Mouse (Mus musculus) right cerebral cortex, adult 18-20 months (tissue): ENCODE data around the gene Zap70.
A peak's percentile ranks its signal among the peaks of the same experiment; 100 is the strongest.

Experiments used
- DNase-seq: peaks from one replicate; pipeline ENCODE4 v3.0.0; 2022; ENCODE audit warnings: mixed read lengths

Gene Zap70

DNA sequence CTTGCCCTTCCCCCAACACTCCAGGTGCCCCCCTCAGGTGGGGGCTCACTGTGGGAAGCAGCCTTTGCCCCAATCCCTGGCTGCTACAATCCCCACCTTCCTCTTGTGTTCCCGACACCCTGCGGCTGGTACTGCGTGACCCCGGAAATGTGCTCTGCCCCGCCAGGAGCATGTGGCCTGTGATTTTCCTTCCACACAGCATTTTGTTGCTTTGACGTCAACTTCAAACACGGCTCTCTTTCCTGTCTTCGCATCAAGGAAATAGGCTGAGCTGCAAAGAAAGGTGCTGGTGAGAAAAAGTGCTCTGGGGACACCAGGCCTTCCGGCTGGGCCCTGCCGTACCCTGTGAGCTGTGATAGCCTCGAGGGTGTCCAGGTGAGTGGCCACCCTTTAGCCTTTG is at the start of gene Zap70:
Gene Zap70 (plus strand): TSS at position 231 of the 400 bp plus-strand sequence.
- no peak for DNase-seq

DNA sequence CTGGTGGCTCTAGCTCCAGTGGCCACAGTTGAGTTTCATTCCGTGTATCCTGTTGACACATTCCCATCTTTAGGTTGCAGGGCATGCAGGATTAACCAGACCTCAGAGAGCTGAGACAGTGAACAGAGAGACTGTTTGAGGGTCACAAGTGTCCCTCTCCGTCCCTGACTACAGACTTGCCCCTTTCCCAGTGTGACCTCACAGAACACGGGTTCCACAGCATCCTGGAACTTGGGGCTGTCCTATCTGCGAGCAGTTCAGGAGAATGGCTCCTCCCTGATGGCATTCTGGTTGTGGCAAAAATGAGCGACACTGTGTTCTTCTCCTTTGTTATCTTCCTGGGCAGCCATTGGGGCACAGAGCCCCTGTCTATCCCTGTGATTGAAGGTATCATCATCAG is 47.3 kb upstream of the Zap70 start, which contains the start of gene Actr1b:
Gene Actr1b (minus strand): TSS at position 112 of the 400 bp plus-strand sequence.
- no peak for DNase-seq

DNA sequence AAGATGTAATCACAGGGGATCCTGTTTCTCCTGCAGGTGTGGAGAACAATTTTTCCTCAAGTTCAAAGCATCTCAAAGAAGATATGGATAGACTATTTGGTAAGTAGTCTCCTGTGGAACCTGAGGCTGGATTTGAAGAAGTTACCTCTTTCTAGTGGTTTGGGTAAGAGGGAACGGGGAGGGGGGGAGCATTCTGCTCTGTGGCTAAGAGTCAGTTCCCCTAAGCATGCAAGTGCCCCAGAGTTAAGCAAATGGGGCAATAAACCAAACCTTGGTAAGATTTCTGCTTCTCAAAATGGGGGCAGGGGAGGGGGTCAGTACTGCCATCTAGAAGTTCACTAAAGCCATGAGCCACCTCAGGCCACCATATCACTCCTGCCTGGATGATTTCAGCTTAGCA is 42.8 kb upstream of the Zap70 start:
- no peak for DNase-seq

DNA sequence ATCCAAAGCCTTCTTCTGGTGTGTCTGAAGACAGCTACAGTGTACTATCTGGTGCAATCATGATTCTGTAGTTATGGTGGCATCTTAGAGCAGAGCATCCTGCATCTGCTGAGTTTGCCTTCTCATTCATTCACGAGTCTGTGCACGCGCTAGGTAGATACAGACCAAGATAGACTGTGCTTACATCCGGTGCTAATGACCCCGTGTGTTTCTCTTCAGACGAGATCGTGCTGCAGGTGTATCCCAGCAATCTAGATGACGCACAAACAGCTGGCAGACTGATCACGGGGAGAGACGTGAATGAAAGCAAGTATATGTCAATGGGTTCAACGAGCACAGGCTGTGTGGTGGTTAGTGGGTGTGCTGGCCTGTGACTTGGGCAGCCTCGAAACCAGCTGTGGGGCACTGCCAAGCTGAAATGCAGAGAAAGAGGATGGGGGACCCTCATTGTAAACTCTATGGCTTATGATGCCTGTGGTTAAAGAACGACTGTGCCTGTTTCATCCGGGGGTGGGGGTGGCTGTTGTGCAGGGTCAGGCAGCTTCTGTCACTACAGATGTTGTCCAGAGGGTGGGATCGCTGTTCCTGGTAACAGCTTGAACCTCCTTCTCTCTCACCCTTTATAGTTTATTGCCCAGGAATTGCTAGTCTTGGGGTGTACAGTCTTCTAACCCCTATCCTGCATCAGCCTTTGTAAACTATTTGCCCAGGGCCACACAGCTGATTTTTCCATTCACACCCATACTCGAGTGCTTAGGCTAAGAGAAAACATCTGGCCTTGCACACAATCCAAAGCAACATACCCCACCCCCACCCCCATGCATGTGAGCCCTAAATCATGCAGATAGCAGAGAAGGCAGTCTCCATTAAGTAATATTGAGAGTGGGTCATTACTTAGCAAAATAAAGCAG is 38.2 kb upstream of the Zap70 start:
- DNase-seq, result no peak

DNA sequence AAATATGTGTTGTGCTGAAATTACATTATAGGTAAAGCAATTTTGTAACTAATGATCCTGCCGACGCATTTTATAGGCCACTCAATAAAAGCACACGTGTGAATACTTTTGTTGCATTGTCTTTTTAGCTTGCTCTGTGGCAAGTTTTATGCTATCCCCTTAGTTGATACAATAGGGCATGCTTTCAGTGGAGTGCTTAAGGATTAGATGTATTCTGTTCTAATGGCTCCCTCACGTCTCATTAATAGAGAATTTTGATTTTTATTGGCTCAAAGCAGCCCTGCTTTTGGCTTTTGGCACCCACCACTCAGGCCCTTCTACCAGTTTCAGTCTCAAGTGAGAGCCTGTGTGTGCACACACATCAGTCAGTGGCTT is 37.6 kb upstream of the Zap70 start:
- no peak for DNase-seq

DNA sequence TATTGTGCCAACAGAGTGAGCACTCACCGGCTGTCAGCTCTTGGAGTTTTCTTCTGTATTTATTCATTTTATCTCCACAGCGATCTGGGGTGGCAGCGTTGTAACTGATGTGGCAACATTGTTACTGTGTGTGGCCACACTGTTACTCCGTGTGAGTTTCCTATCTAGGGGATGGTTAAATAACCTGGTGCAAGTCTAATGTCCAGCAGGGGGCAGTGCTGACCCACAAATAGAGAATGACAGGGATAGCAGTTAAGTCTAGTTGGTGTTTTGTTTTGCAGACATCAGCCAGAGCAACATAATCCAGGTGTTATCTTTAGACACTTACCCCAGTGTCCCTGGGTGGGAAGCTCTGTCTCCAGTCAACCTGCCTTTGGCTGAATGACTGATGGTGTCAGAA is 24.3 kb upstream of the Zap70 start:
- DNase-seq, result peak; percentile 81

DNA sequence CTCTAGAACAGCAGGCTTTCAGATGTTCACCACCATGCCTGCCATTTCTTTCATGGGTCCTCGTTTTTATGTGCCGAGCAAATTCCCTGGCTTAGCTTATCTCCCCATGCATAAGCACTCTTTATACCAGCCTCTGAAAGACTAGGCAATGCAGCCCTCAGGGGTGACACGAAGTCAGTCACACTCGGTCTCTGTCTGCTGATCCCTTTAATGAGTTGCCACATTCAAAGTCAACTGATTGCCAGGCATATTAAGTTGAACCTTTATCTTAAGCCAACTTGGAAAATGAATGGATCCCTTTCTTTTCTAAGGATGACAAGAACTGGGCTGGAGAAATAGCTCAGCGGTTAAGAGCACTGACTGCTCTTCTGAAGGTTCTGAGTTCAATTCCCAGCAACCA is 22.4 kb upstream of the Zap70 start:
- DNase-seq, result no peak

DNA sequence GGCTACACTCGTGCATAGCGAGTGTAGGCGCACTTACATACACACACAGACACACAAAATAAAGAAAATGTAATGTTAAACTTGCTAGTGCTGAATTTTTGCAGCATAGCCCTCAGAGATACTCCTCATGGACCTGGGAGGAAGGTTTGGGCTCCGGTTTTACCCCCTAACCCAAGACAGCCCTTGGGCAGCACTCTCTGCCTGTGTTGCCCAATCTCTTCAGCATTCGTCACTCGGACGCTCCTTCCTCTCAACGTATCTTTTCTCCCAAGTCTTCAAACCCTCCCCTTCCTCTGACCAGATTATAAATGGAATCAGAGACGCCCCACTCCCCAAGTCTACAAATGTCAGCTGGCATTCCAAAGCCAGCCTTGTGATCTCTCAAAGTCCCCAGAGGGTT is 18.6 kb upstream of the Zap70 start:
- no peak for DNase-seq

DNA sequence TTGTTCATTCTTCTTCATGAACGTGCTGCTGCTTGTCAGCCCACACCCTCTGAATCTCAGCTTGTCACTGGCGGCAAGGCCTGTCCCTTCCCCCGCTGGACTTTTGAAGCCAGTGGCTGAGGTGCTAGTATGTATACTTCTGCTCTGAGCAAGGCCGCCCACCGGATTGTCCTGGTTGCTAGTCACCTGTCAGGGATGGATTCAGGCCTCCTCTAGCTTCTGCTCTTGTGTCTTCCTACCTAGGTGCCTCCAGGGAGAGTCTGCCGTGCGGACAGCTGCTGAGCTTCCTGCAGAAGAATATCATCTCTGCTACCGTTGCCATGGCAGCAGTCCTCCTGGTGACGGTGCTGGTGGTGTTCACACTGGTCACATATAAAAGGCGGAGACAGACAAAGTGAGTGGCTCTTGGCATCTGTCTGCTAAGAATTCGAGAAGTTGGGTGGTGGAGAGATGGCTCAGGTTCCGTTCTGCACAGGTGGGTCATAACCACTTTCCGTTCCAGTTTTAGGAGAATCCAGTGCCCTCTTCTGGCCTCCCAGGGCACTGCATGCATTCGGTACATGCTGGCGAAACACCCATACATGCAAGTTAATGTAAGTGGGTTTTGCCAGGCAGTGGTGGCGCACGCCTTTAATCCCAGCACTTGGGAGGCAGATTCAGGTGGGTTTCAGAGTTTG is 17.2 kb upstream of the Zap70 start:
- DNase-seq, result peak; percentile 70

DNA sequence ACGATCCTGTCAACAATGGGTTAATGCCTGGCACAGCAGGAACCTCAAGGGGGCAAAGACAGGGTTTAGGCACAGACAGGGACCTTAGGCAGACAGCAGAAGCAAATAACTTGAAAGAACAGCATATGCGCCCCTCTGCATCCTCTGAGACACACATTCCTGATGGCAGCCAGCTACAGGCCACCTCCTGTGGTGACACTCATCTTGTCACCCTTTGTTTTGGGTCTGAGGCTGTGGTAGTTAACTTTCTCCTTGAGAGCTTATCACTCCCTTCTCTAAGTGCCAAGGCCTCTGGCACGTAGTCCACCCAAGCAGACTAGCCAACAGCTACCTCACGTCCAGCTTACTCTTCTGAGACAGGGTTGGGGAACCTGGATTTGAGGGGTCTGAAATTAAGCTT is 15.9 kb upstream of the Zap70 start:
- DNase-seq, result no peak

DNA sequence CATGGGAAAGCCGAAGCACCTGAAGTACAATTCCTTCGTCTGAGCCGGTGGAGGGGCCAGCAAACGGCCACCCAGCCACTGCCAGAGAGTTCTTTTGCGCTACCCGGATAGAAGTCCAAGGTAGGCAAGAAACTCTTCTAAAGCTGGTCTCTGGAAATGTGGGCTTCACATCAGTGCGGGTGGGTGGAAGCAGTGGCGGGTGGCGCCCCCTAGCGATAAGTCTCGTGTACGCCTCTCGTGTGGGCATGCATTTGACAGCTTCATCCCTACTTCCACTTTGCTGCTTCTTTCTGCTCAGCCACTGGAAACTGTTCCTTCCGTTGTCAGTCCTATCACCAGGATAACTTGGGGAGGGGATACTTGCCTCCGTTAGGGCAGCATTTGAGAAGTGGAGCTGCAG is 15.1 kb upstream of the Zap70 start:
- no peak for DNase-seq

DNA sequence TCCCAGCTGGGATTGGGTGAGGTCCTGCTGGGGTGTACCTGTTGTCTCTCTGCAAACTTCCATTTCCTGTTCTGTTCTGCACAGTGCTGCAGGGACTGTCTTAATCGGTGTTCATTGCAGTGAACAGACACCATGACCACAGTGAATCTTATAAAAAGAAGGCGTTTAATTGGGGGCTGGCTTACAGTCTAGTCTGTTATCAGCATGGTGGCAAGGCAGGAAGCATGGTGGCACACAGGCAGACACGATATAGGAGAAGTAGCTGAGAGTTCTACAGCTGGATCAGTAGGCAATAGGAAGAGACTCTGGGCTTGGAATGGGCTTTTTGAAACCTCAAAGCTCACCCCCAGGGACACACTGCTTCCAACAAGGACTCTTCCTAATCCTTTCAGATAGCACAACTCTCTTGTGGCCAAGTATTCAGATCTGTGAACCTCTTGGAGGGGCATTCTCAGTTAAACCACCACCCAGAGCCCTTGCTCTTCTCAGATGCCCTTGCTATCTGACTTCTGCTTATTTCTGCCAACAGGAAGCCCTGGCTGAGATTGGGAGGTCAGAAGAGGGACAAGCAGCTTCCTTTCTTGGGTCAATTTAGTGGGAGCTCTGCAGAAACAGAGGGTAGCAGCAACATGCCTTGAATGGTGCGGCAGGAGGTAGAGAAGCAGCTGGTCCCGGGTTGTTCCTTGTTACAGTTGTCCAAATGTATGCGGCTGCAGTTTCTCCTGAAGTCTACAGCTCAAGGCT is 7.5 kb upstream of the Zap70 start:
- DNase-seq, result no peak

DNA sequence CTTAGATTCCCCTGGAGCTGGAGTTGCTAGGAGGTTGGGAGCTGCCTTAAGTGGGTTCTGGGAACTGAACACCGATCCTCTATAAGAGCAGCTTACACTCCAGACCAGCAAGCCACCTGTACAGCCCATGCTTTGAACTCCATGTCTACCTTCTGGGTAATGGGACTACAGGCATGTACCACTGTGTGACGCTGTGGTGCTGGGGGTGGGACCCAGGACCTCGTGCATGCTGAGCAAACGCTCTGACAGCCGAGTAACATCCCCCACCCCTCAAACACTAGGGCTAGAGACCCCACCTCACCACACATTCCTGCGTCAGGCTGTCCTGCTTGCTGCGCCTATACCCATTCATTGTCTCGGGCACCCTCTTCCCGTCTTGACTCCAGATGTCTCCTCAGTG is 3.0 kb upstream of the Zap70 start:
- DNase-seq, result no peak

DNA sequence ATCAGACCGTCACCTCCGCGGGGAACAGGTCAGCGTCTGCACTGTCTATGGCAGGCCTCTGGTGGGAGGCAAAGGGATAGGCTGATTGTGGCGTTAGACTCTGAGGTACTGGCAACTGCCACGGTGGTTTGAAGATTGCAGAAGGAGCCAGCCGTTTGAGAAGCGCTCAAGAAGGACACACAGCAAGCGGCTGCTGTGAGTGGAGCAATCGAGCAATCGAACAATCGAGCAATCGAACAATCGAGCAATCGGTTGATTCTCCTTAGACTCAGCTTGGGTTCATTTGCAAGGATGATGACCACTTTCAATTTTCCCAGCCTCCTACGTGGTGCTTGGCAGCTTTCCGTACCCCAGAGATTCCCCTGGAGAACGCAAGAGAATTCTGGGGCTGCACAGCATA is 2.5 kb upstream of the Zap70 start:
- DNase-seq, result no peak

DNA sequence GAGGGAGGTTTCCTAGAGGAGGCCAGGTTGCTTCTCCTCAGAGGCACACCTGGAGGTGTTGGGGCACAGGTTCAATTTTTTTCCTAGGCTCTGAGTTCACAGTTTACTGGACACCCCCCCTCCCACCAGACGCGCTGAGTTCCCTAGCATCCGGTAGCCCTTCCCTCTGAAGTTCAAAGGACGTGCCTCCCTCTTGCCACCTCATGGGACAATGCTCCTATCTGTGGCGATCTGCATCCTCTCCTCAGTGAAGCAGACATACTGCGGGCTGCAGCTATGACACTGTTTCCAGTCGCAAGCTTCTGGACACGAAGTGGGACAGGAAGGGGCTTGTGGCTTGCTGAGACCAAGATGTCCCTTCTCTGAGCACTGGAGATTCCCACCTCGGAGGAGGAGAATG is 1.2 kb upstream of the Zap70 start:
- DNase-seq, result no peak

DNA sequence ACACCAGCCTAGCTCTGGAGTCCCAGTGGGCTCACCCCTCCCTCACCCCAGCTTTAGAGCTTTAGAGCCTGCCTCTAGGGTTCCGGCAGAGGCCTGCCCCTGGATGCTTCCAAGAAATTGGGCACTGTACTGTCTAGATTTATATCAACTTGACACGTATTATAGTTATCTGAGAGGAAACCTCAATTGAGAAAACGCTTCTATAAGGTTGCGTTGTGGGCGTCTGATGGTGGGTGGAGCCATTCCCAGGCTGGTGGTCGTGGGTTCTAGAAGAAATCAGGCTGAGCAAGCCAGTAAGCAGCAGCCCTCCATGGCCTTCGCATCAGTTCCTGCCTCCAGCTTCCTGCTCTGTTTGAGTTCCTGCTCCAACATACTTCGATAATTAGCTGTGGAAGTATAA is 537 bp upstream of the Zap70 start:
- DNase-seq, result no peak

DNA sequence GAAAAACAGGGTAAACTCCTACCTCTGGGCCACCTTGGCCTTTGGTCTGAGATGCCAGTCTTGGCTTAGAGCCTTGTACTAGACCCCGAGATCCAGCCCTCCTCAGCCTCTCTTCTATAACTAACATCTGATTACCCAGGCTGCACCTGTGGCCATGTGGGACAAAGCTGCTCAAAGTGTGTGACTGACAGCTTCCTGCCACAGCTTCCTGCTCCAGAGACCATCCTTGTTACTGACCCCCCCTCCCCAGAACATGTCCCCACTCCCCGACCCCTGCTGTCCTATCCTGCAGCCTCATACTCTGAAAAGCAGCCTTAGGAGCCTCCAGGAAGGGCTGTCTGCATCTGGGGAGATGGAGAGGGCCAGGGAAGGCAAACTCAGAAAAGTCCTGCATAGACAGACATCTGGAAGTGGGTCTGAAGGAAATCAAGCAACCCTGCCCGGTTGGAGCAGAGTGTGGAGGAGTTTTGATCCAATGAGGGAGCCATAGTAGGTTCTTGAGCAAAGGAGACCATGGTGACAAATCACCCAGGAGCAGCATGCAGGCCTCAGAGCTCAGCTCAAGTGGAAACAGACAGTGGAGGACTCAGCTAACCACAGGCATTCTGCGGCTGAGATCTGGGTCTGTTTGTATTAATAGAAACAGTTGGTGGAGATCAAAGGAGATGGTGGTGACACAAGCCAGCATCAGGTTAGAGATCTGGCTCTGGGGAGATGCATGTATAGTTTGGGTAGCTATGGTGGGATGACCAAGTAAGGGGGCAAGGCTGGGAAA is 5.0 kb downstream of the Zap70 start:
- DNase-seq, result no peak

DNA sequence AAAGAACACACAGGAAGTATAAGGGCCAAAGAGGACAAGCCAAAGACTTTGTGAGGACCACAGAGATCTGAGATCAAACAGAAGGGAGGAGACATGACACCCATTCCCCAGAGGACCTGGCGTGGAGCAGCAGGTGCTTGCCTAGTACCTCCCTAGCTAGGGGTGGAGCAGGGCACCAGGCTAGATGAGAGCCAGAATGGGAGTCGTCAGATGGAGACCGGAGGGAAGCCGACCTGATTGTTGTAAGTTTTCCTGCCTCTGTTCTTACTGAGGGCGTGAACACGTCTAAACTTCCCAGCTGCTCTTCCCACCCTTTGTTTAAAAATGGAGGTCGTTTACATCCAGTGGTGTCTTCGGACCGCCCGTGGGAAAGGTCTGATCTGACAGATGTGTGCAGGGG is 5.7 kb downstream of the Zap70 start:
- no peak for DNase-seq

DNA sequence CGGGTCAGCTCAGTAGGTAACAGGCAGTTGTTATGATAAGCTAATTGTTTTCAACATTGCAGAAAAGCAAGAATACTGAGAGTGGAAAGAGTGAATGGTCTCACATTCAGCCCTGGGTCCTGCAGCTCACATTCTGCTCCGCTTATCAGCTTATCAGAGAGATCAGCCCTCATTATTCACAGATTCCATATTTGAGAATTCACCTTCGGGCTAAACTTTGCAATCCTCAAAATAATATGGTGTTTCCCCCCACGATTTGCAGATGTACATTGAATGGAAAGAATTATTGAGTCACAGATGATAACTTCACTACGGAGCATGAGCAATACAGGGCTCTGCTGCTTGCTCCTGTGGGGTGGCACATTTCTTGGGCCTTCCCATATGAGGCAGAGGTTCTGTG is 7.2 kb downstream of the Zap70 start:
- DNase-seq, result no peak

DNA sequence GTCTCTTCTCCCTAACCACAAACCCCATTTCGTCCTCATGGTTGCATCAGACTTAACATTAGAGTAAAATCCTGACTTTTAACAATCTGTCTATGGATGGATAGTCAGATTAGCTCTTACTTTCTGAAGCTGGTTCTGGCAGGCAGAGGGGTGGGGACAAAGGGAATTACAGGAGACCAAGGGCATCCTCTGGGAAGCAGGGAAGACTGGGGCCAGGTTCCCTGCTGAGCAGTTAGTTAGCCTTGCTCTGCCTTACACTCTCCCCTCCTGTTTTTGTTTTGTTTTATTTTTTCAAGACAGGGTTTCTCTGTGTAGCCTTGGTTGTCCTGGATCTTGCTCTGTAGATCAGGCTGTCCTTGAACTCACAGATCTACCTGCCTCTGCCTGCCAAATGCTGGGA is 8.4 kb downstream of the Zap70 start:
- no peak for DNase-seq

DNA sequence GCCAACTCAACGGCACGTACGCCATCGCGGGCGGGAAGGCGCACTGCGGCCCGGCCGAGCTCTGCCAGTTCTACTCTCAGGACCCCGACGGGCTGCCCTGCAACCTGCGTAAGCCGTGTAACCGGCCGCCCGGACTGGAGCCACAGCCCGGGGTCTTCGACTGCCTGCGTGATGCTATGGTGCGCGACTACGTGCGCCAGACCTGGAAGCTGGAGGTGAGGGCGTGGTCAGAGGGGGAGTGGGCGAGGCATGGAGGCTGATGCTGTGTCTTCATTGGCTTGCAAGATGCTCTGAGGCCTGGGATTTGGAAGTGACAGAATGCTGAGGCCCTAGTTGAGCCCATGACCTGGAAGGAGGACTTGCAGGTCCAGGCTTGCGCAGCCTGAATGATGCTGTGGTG is 9.4 kb downstream of the Zap70 start:
- DNase-seq, result no peak

DNA sequence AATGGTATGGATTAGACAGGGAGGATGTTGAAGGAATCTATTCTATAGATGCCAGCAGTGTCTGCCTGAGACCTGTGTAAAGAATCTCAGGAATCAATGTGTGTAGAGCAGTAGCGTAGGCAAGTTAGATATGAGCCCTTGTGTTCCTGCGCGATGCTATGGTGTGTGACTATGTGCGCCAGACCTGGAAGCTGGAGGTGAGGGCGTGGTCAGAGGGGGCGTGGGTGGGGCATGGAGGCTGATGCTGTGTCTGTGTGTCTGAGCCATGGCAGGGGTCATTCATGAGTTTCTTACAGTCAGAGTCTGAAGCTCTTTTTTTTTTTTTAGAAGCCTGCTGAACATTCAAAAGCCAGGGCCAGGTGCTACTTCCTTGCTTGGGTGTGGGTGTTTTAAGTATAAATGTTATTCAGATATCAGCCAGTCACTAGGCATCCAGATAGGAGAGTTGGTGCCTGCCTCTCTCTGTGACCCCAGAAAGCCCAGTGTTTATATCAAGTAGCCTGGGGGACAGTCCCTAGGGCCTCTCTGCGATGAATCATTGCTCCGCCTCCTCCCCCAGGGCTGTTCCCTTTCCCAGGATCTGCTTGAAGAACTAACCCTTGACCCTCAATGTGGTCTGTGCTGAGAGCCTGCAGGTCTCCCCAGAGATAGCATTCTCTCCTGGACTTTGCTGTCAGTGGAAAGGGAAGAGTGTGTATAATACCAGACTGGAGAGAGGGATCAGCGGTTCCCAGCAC is 10.8 kb downstream of the Zap70 start:
- DNase-seq, result no peak
